Mouse (Mus musculus) frontal cortex, adult (tissue): Measurements from ENCODE around the gene Tent5c.

Source experiments
- ATAC-seq: cut with Nextera tagmentation; 2 replicates; pipeline ENCODE4 v1.9.2; 2017; ENCODE audit warnings: mild to moderate bottlenecking, moderate library complexity, mixed read lengths; ENCODE audit not compliant: low TSS enrichment

Tent5c gene

DNA sequence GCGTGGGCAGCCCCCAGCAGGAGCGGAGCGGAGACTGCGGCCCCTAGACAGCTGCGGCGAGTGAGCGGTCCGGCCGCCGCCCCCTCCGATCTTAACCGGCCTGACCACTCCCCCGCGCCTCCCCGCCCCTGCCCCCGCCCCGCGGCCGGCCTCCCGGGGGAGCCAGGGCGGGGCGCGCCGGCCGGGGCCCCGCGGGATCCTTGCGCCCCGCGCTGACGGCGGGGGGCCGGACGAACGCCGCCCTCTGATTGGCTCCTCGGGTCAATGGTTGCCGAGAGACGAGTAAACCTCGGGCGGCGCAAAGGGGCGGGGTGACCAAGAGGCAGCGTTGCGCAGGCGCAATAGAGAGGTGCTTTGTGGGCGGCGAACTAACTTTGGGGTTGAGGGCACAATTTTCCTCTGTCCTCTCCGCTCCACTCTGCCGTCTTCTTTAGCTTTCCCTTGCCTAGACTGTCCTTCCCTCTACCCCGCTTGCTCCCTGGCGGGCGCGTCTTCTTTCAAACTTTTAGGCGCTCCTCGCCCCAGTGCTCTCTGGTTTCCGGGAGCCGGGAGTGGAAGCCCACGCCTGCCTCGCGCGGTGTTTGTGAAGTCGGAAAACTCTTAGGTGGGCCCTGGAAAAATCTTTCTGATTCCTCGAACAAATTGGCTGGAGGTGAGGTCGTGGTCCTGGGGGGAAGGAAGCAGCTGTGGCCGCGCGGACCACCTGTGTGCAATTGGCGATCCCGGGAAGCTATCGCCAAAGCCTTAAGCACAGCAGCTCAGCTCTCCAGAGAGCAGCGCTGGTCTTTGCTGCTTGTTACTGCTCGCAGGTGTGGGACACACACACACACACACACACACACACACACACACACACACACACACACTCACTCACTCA lies at the start of gene Tent5c:
Tent5c (minus strand) TSS at position 192 of the 877 bp plus-strand sequence.
- ATAC-seq: peak; percentile 91

- ATAC-seq: no peak
Observed at GRCm38 (mm10) chr3:100536686-100537085, 47.6 kb upstream of the Tent5c start.

DNA sequence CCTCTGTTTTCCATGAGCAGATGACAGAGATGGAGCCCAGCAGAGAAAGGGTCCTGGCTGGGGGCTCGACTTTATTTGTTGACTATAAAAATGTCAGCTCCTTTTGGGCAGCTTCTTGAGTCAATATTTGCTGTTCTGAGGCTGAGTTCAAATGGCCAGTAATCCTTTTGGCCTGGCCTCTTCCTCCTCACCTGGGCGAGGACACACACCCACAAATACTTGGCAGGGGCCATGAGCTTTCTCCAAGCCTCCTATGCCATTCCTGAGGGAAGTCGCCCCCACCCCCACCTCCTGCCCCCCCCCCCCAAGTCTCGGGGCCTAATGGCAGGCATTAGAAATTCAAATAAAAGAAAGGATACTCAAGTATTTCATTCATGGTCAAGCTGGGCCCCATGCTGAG lies 46.8 kb upstream of the Tent5c start:
- no peak for ATAC-seq

DNA sequence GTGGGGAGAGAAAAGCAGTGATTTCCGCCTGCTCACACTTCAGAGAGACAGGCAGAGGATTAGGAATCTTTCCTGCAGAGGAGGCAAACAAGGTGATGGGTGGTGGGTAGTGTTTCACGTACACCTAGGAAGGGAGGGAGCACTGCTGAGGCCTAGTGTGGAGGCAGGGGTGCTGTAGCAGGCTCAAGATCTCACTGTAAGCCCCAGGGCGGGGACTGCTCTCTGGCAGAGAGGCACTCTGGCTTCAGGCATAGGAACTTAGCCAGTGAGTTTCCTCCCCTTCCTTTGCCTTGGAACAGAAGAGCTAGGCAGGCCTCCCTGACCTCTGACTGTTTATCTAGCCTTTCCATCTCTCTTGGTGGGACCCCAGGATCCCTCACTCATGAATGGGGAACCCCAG lies 46.2 kb upstream of the Tent5c start:
- no peak for ATAC-seq

DNA sequence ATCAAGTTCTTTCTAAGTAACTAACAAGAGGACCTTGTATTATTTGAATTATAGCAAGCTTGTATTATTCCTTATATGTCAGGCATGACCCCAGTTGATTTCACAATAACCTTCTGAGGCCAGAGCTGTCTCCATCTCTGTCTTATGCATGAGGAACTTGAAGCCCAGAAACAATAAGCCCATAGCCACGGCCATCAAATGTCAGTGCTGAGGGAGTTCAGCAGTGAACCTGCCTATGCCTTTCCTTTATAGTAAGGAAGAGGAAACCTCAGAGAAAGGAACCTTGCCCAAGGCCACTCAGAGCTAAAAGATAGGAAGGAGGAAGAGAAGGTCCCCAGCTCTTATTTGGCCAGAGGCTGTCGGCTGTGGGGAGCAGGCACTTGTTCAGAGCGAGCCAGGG lies 45.3 kb upstream of the Tent5c start:
- no peak for ATAC-seq

GRCm38 (mm10) chr3:100533429-100533828 lies 44.3 kb upstream of the Tent5c start:
- no peak for ATAC-seq

DNA sequence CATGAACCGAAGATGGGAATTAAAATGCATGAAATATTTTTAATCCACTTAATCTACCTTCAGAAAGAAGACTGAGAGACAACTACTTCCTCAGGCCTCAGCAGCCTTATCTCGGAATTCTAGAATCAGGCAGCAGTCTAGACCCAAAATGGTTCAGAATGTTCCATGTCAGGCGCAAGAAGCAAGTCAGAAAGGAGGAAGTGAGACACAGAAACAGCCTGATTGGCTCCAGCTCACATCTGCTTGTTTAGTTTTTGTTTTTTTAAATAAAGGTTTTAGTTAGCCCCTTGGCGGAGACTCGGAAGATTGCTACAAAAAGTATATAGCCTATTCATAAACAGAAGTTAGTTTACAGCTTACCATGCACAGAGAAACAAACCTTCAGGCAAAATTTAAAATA lies 41.8 kb upstream of the Tent5c start:
- ATAC-seq: no peak

DNA sequence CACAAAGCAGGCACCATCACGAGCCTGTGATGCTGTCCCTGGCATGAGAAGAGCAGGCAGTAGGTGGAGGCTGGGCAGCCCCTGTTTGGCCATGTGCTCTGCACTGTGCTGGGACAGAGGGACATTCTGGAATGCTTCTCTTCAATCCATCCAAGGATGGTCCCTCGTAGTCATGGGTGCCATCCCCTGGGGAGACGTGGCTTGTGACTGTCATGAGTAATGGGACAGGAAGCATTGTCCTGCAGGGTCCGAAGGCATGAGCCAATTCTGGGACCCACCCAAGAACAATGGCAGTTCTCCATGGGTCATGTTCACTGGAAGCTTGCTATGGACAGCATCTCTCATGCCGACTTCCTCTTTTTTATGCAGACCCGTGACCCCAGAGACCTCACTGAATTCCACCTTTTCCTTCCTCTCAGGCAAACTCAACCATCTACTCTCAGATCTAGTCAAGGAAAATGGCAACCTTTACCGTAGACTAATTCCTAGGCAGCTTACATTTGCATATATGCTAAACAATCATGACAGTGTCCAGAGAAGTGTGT lies 41.2 kb upstream of the Tent5c start:
- no peak for ATAC-seq

GRCm38 (mm10) chr3:100522671-100523070 lies 33.5 kb upstream of the Tent5c start:
- peak; percentile 62 for ATAC-seq

DNA sequence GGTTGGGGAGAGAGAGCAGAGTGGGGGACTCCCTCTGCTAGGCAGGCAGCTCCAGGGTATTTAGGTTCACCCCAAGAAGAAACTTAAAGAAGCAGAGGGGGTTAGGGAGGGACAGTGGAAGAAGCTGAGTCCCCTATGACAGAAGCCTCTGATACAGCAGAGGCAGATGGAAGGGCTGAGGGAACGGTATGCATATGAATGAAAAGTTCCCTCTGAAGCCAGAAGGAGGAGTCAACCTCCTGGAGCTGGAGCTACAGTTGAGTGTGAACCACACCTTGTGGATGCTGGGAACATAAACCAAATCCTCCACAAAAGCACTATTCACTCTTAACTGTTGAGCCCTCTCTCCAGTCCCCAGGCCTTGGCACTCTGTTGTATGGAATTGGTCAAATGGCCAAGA lies 32.5 kb upstream of the Tent5c start:
- no peak; the same call in 1 of the 2 replicates for ATAC-seq

- ATAC-seq: no peak
Observed at GRCm38 (mm10) chr3:100515754-100516141, 26.6 kb upstream of the Tent5c start.

DNA sequence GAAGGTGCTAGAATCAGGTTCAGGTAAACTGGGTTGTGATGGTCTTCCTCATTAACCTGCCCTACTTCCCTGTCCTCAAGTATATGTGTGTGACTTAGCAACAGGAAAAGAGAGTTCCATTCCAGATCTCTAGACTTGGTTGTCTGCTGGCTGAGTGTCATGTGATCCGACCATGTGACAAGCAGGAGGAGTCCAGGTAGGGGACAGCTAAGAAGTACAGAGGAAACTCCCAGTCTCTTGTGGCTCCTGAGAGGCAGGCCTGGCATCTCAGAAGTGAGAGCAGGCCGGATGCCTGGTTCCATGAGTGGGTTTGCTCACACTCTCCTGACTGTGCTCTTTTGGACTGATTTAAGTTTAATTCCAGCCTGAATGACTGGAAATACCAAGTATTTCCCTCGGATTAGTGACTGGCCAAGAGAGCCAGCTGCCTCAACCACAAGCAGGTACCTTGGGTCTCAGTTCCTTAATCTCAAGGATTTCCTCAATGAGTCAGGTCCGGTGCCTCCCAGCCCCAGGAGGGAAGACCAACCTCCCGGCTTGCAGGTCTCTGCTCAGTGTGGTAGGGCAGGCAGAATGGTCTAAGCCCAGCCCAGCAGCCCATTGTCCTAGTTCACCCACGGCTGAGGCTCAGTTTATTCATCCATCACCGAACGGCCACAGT lies 26.1 kb upstream of the Tent5c start:
- ATAC-seq: no peak

DNA sequence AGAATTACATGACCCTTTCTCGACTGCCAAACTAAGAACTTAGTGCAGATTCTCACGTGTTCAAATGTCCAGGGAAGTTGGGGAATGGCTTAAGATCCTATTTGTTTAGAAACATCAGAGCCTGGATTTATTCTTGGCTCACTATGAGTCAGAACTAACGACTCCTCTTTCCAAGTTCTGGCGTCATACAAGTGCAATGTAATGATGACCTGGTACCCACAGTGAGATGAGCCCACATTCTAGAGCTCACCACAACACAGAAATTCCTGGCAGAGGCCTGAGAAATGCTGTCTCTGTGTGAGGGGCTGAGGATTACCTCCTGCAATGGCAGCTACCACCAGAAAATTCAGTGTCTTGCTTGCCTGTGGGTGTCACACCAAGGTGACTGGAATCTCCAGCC lies 18.1 kb upstream of the Tent5c start:
- ATAC-seq: no peak

- no peak for ATAC-seq
Observed at GRCm38 (mm10) chr3:100506715-100507114, 17.6 kb upstream of the Tent5c start.

GRCm38 (mm10) chr3:100503882-100504281 lies 14.8 kb upstream of the Tent5c start:
- ATAC-seq: no peak

DNA sequence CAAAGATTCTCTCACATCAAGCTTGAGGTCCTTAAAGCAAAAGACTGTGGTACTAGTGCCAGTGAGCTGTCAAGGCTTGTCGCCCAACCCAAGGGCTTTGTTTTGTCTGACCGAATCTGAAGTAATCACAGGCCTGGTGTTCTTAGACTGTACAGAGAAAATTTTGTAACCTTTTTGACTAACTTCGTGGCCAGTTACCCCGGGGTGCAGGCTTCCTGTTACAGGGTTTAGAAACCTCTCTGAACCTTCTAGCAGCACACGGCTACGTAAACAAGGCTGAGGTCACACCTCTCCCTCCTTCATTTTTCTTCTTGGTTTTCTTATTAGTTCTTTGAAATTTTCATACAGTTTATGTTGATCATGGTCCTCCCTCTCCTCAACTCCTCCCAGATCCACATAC lies 13.4 kb upstream of the Tent5c start:
- no peak for ATAC-seq

DNA sequence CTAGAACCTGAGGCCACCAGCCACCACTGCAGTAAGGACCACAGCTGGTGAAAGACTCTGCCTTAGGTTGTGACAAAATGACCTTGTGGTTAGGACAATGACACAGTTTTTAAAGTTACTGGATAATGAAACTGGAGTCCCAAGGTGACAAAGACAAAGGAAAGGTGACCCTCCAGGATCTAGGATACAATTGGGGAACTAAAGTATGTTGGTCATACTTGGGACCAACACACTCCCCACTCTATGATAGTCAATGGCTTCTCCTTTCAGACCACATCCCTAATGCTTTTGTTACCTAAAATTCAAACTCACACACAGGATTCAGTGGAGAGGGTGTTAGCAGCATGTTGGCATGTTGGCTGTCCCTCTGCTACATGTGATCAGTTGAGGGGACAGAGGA lies 12.8 kb upstream of the Tent5c start:
- ATAC-seq: no peak

GRCm38 (mm10) chr3:100496081-100496480 lies 7.0 kb upstream of the Tent5c start:
- no peak for ATAC-seq

- ATAC-seq: peak; percentile 62
Observed at GRCm38 (mm10) chr3:100495456-100495855, 6.3 kb upstream of the Tent5c start.

GRCm38 (mm10) chr3:100494912-100495311 lies 5.8 kb upstream of the Tent5c start:
- no peak for ATAC-seq

DNA sequence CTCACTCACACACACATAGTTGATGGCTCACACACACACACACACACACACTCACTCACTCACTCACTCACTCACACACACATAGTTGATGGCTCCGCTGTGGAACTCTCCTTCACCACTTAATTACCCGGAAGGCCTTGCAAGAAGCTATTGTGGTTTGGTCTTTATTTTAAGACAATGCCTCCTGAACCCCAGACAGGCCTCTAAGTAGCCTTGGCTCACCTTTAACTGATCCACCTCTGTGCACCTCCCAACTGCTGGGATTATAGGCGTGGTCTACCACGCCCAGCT lies 831 bp upstream of the Tent5c start:
- no peak for ATAC-seq

GRCm38 (mm10) chr3:100488251-100489132 lies 632 bp downstream of the Tent5c start:
- peak; percentile 24 for ATAC-seq
